Mouse (Mus musculus): Measurements from ENCODE around the gene Dis3l2.

Gene Dis3l2

DNA sequence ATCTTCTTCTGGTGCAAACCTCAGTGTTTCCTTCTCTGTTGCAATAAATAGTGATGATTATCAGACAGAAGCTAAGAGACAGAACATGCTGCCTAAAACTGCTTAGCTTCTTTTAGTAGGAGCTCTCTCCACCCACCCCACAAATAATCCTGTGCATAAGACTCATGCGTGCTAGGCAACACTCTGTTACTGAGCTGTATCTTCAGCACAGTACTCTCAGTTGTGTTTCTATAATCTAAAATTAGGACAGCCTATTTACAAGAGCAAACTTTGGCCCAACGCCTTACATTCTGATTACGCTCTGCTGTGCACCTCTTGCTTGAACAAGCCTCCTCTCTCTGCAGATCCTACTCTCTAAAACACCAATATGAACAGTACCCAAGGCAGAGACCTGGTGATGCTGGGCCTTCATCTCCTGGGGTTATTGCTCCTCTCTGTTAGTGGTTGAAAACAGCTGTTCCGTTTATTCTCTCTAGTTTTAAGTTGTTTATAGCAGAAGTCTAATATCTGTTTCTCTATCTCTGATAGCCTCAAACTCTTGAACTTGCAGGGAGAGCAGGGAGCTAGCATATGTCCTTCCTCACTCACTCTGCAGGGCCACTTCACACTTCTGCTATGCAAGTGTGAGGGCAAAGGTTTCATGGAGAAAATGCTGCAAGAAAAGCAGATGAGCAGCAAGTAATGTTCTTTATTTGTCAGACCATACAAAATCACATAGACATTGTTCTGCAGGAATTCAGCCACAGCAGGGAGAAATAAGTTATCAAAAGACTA is 228.2 kb downstream of the Dis3l2 start:
- DNase-seq: no peak

DNA sequence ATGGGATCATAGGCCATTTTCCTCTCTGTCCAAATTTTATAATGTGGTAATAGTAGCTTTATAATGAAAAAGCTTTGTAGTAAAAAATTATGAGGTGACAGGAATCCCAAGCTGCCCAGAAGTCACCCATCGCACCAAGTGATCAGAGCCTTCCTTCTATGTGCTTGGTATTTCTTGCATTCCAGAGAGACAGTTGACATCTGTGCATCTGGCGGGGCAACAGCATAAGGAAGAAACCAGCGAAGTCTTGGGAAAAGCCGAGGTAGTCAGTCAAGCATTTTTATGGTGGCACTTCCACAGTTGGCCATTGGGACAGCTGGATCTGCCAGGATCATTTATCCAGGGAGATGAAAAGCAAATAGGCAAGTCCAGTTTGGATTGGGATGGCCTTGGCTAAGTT is 229.2 kb downstream of the Dis3l2 start:
- no peak for DNase-seq

- no peak for DNase-seq
These were observed 230.0 kb downstream of the Dis3l2 start for GRCm38 (mm10) chr1:86933656-86934055.

- DNase-seq: no peak
These were observed 248.0 kb downstream of the Dis3l2 start for GRCm38 (mm10) chr1:86951501-86952205.

DNA sequence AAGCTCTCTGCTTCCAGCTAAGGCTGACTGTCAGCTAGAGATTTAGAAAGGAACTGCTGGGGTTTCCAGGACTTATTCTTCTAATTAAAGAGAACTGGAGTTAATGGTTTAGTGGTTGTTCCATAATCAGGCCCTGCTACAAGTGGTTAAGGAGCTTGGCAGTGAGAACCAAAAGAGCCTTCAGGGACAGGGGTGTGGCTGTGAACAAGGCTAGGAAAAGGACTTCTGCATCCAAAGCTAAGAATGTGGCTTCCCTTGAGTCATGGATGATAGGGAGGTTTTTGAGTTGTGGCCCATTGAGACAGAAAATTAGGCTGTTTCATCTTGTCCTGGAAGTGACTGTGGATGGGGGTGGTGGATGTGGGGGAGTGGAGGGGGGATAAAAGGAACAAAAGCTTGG is 252.2 kb downstream of the Dis3l2 start:
- DNase-seq: no peak

DNA sequence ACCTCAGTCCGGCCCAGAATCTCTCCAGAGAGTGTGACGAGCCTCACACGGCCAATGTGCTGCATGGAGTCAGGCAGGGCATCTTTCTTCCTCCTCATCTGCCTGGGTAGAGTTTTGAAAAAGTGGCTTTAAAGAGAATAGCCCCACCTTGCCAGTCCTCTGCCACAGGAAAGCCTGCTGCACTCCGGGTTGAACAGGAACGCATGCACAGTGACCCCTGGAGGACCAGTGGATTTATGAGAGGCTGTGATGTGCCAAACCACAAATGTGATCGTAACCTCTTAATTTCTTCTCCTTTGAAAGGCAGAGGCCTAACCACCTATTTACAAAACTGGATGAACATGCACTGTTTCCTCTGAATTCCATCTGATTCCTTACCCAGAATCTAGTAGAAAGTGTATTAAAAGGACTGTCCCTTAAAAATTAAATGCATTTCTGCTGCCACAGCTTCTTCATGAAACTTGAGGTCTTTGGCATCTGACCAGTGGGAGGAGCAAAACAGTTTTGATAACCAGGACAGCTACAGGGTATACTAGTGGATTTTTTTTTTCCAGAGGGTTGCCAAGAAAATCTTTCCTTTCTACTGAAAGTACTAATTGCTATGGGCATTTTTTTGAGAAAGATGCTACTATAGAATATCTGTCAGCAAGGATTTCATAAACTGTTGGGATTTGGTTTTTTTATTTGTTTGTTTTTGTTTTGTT is 264.8 kb downstream of the Dis3l2 start:
- DNase-seq: peak; percentile 52

GRCm38 (mm10) chr1:86969173-86969725 is 265.6 kb downstream of the Dis3l2 start:
- no peak for DNase-seq

DNA sequence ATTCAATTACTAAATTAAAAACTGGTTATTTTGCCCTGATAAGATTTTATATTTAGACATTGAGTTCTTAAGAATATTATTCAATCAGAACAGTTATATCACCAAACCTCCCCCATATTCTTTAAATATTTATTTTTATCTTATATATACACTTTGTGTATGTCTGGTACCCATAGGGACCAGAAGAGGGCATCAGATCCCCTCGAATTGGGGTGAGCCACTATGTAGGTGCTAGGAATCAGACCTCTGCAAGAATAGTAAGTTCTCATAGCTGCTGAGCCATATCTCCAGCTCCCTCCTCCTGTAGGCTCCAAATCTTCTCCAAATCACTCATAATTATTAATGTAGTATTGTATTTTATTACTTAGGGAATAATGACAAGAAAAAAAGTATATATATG is 269.1 kb downstream of the Dis3l2 start:
- no peak for DNase-seq

GRCm38 (mm10) chr1:86977018-86977417 is 273.4 kb downstream of the Dis3l2 start:
- no peak for DNase-seq

- DNase-seq: no peak
These were observed 282.8 kb downstream of the Dis3l2 start for GRCm38 (mm10) chr1:86986372-86986771.

GRCm38 (mm10) chr1:86992849-86993248 is 289.2 kb downstream of the Dis3l2 start:
- no peak for DNase-seq

- DNase-seq: no peak
These were observed 290.4 kb downstream of the Dis3l2 start for GRCm38 (mm10) chr1:86994023-86994422.

GRCm38 (mm10) chr1:86998051-86998450 is 294.4 kb downstream of the Dis3l2 start:
- no peak for DNase-seq

- DNase-seq: no peak
These were observed 297.8 kb downstream of the Dis3l2 start for GRCm38 (mm10) chr1:87001365-87001764.

DNA sequence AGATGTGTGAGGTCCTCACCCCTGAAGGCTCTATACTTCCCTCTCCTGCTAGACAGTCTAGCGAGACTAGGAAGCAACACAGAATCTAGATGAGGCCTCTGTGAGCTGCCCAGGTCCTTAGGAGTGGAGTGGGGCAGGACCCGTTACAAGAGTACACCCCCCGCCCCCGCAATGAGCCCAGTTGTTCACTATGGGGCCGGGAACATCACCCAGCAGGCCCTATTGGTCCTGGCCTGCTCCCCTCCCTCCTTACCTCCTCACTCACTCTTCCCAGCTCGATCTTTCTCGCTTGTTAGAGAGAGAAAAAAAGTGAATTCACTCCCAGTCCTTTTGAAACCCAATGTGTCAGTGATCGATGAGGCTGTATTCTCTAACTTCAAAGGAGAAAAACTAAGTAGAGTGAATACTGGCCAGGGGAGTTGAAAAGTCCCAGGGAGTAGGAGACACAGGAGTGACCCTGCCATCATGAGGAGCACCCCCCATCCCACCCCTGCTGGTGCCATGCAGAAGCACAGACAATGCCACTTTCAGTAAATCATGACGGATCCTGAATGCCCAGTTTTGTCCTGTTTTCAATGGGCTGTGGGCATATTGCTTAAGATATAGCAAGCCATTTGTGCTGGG is 299.0 kb downstream of the Dis3l2 start:
- DNase-seq: no peak

GRCm38 (mm10) chr1:87003169-87003552 is 299.6 kb downstream of the Dis3l2 start:
- DNase-seq: no peak

GRCm38 (mm10) chr1:87006425-87006824 is 302.8 kb downstream of the Dis3l2 start:
- DNase-seq: no peak

GRCm38 (mm10) chr1:87008211-87008610 is 304.6 kb downstream of the Dis3l2 start:
- no peak for DNase-seq

DNA sequence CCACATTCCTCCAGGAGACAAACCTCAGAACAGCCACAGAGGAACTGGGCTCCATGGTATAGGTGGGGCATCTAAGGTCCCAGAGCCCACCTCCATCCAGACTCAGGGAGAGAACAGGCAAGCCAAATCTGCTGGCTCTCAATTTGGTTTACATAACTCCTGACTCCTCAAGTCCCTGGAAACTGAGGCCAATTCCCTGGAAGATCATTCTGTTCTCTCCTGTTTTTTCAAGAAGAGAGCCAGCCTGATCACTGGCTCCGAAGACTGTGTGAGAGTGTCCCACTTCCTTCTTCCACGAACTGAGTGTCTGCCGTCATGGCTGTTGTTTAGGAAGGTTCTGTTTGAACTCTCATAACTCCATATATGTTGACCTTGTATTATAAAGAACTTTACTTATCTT is 305.5 kb downstream of the Dis3l2 start:
- DNase-seq: no peak

GRCm38 (mm10) chr1:87010629-87011330 is 307.2 kb downstream of the Dis3l2 start:
- DNase-seq: peak; percentile 31

DNA sequence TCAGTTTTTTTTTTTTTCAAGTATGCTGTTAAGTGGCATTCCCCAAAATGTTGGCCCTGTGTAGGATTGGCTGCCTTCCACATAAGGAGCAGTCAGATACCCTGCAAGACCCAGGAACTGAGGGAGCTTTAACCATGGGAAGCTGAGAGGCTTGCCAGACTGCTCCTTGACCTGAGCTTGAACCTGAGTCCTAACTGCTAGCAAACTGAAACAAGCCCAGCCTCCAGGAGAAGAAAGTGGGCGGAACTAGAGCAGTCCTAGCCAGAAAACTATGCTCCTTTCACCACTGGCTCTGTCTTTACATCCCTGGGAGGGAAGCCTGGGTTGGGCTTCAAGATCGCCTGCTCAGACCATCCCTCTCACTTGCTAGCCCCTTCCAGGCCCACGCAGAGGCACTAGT is 308.1 kb downstream of the Dis3l2 start:
- DNase-seq: peak; percentile 57

GRCm38 (mm10) chr1:87012606-87013005 is 309.0 kb downstream of the Dis3l2 start:
- no peak for DNase-seq

Data from lung, postnatal 14 days (tissue).